ENCODE assay signal across 8 mouse cellular contexts in the genomic region with DNA sequence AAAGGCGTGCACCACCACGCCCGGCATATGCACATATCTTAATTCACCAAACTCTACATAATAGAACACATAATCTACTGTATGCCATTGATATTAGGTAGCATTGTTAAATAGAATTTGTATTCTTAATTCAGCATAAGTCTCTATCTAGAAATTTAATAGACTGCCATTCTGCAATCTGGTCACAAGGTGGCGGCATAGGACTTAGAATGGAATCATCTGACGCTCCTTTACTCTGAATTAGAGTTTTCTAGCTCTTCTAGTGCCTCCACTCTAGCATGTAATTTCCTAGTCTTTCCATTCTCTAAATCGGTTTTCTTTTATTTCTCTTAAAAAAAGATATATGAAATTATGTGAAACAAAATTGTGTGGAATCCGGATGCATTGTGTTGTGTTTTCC. TPM values are rescaled to one million over a fixed set of nuclear protein-coding genes. Genes with fewer than 3 reads are reported as not detected.
DNase-seq lines count a peak whose midpoint lies in the region; ATAC-seq and TF ChIP-seq lines count a peak whose summit lies in the region.

No protein-coding gene starts in this region.

- no peak overlapping the region for H3K4me3 ChIP-seq in heart, embryonic 11.5 days (ENCODE audit: low read depth, low read length)
- H3K4me3 ChIP-seq in midbrain, postnatal 0 days (ENCODE audit: low read depth, low read length), result no peak overlapping the region

- H3K4me1 ChIP-seq in heart, embryonic 11.5 days (ENCODE audit: control insufficient read depth, insufficient read depth, low read length), result no peaks in the 10 kb centered on the region
- no peaks in the 10 kb centered on the region for H3K4me1 ChIP-seq in midbrain, postnatal 0 days (ENCODE audit: insufficient read depth, low read length)

- no peak for ATAC-seq in heart, embryonic 11.5 days (replicated peaks; ENCODE audit: insufficient number of reproducible peaks, low FRiP score, low TSS enrichment)
- 0 out of 2 replicates have a peak, but pooled peaks have one; percentile 23 for ATAC-seq in midbrain, postnatal 0 days (ENCODE audit: low FRiP score)

- H3K27ac ChIP-seq in heart, embryonic 11.5 days (ENCODE audit: low read depth, low read length), result no peak overlapping the region
- H3K27ac ChIP-seq in midbrain, postnatal 0 days (ENCODE audit: low read depth, low read length), result no peak overlapping the region

- peak; percentile 89 for TF ChIP-seq CTCF in midbrain, postnatal 0 days (IDR thresholded peaks at IDR 0.05)

- 2% methylated on average over 7 of the region's 7 CpGs for WGBS in heart, embryonic 11.5 days (ENCODE audit: insufficient replicate concordance)
- under 1% methylated on average over 7 of the region's 7 CpGs for WGBS in midbrain, postnatal 0 days

- DNase-seq in heart, adult 11 months, result peak; percentile 57
- DNase-seq in urinary bladder, postnatal 25 days (ENCODE audit: low spot score), result peak; percentile 56
- no peak for DNase-seq in urinary bladder, postnatal 10 days (ENCODE audit: low spot score)
- peak; percentile 67 to 71 for DNase-seq in cerebellum, postnatal 14 days
- DNase-seq in induced T-regulatory cell, adult 2 months (ENCODE audit: low read depth), result peak; percentile 88
- DNase-seq in midbrain, postnatal 0 days (ENCODE audit: low spot score), result peak; percentile 84
- DNase-seq in left cerebral cortex, adult 11 months (ENCODE audit: low spot score), result no peak

- no peak overlapping the region for H3K4me2 ChIP-seq in heart, embryonic 11.5 days
- H3K4me2 ChIP-seq in midbrain, postnatal 0 days (ENCODE audit: low read depth, low read length, poor library complexity, severe bottlenecking), result no peak overlapping the region

- no peak overlapping the region for H3K9ac ChIP-seq in heart, embryonic 11.5 days (ENCODE audit: low read depth, low read length)
- no peak overlapping the region for H3K9ac ChIP-seq in midbrain, postnatal 0 days (replicated peaks; ENCODE audit: low read length, poor library complexity, severe bottlenecking)

- H3K27me3 ChIP-seq in heart, embryonic 11.5 days (ENCODE audit: control insufficient read depth, insufficient read depth, low read length), result peaks cover 12% of the 10 kb centered on the region
- H3K27me3 ChIP-seq in midbrain, postnatal 0 days (ENCODE audit: insufficient read depth, low read length), result no peaks in the 10 kb centered on the region

- H3K9me3 ChIP-seq in heart, embryonic 11.5 days (replicated peaks; ENCODE audit: control insufficient read depth, low read length), result no peaks in the 10 kb centered on the region
- H3K9me3 ChIP-seq in midbrain, postnatal 0 days (ENCODE audit: low read length), result no peaks in the 10 kb centered on the region

- no peaks in the 10 kb centered on the region for H3K36me3 ChIP-seq in heart, embryonic 11.5 days (ENCODE audit: control insufficient read depth, insufficient read depth, low read length)
- no peaks in the 10 kb centered on the region for H3K36me3 ChIP-seq in midbrain, postnatal 0 days (ENCODE audit: insufficient read depth, low read length)

RNA-seq across cellular contexts. Expression of a gene that starts 22.1 kb away (rescaled TPM):
- 17.0 and 20.4 TPM in 2 replicates for polyA plus RNA-seq in heart, embryonic 11.5 days (2014; fragmentation: Nextera tagmentation; extraction: Ambion mirVana)
- total RNA-seq in midbrain, postnatal 0 days (2014; rRNA removed), result 289 and 323 TPM in 2 replicates
- 205 and 213 TPM in 2 replicates for polyA plus RNA-seq in midbrain, postnatal 0 days (2015; fragmentation: Nextera tagmentation; extraction: Ambion mirVana)

RNA-seq across cellular contexts. Expression of a gene that starts 23.4 kb away (rescaled TPM):
- 163 and 169 TPM in 2 replicates for polyA plus RNA-seq in heart, embryonic 11.5 days (2014; fragmentation: Nextera tagmentation; extraction: Ambion mirVana)
- 105 and 119 TPM in 2 replicates for total RNA-seq in midbrain, postnatal 0 days (2014; rRNA removed)
- 163 and 165 TPM in 2 replicates for polyA plus RNA-seq in midbrain, postnatal 0 days (2015; fragmentation: Nextera tagmentation; extraction: Ambion mirVana)

RNA-seq across cellular contexts. Expression of a gene that starts 27.6 kb away (rescaled TPM):
- 95.9 and 102 TPM in 2 replicates for polyA plus RNA-seq in heart, embryonic 11.5 days (2014; fragmentation: Nextera tagmentation; extraction: Ambion mirVana)
- 187 and 211 TPM in 2 replicates for total RNA-seq in midbrain, postnatal 0 days (2014; rRNA removed)
- polyA plus RNA-seq in midbrain, postnatal 0 days (2015; fragmentation: Nextera tagmentation; extraction: Ambion mirVana), result 267 and 269 TPM in 2 replicates

RNA-seq across cellular contexts. Expression of a gene that starts 35.6 kb away (rescaled TPM):
- polyA plus RNA-seq in heart, embryonic 11.5 days (2014; fragmentation: Nextera tagmentation; extraction: Ambion mirVana), result 21.2 and 23.0 TPM in 2 replicates
- total RNA-seq in midbrain, postnatal 0 days (2014; rRNA removed), result 1.2 and 2.2 TPM in 2 replicates
- polyA plus RNA-seq in midbrain, postnatal 0 days (2015; fragmentation: Nextera tagmentation; extraction: Ambion mirVana), result 1.1 and 1.2 TPM in 2 replicates

RNA-seq across cellular contexts. Expression of a gene that starts 44.4 kb away (rescaled TPM):
- polyA plus RNA-seq in heart, embryonic 11.5 days (2014; fragmentation: Nextera tagmentation; extraction: Ambion mirVana), result 0.90 and 1.4 TPM in 2 replicates
- total RNA-seq in midbrain, postnatal 0 days (2014; rRNA removed), result 81.6 and 82.2 TPM in 2 replicates
- 5.4 and 5.6 TPM in 2 replicates for polyA plus RNA-seq in midbrain, postnatal 0 days (2015; fragmentation: Nextera tagmentation; extraction: Ambion mirVana)

Comparison
In these comparisons a context has a peak if more than half of its experiments do, and no peak if none do; other contexts are left out.
1. DNase-seq: peak in heart, adult 11 months (single experiment), urinary bladder, postnatal 25 days (single experiment), cerebellum, postnatal 14 days (2 of 2), induced T-regulatory cell, adult 2 months (single experiment) and midbrain, postnatal 0 days (single experiment); none in urinary bladder, postnatal 10 days (single experiment) and left cerebral cortex, adult 11 months (single experiment).